Mouse (Mus musculus) heart, embryonic 11.5 days (tissue): Measurements from ENCODE around the gene Dmrta2. TPM values are rescaled to one million over a fixed set of nuclear protein-coding genes. Genes with fewer than 3 reads are reported as not detected.

Experiments
- ATAC-seq: fragments of 200-750 bp; cut with Nextera tagmentation; replicated peaks from 2 replicates; pipeline ENCODE4 v1.8.0; 2017; ENCODE audit warnings: moderate library complexity; ENCODE audit not compliant: insufficient number of reproducible peaks, low FRiP score, low TSS enrichment
- H3K27ac ChIP-seq: fragments of 300-500 bp; sonication (generic); 2 replicates; pipeline ENCODE4 v1.5.1; 2014; ENCODE audit warnings: mild to moderate bottlenecking, low read depth, low read length
- H3K27me3 ChIP-seq: fragments of 300-500 bp; sonication (generic); 2 replicates; pipeline ENCODE4 v1.6.1; 2014; ENCODE audit warnings: mild to moderate bottlenecking, low read length, mixed read lengths; ENCODE audit not compliant: control insufficient read depth, insufficient read depth
- H3K36me3 ChIP-seq: fragments of 300-500 bp; sonication (generic); 2 replicates; pipeline ENCODE4 v1.6.1; 2014; ENCODE audit warnings: mild to moderate bottlenecking, low read length, moderate library complexity, mixed read lengths; ENCODE audit not compliant: control insufficient read depth, insufficient read depth
- H3K4me1 ChIP-seq: fragments of 300-500 bp; sonication (generic); 2 replicates; pipeline ENCODE4 v1.6.1; 2014; ENCODE audit warnings: low read length; ENCODE audit not compliant: control insufficient read depth, insufficient read depth
- H3K4me2 ChIP-seq: fragments of 300-500 bp; sonication (generic); 2 replicates; pipeline ENCODE4 v1.6.1; 2014; ENCODE audit warnings: mild to moderate bottlenecking, moderate library complexity
- H3K4me3 ChIP-seq: fragments of 300-500 bp; sonication (generic); 2 replicates; pipeline ENCODE4 v1.5.1; 2014; ENCODE audit warnings: low read depth, low read length
- H3K9ac ChIP-seq: fragments of 300-500 bp; sonication (generic); 2 replicates; pipeline ENCODE4 v1.6.1; 2014; ENCODE audit warnings: mild to moderate bottlenecking, low read depth, low read length, moderate library complexity
- H3K9me3 ChIP-seq: fragments of 300-500 bp; sonication (generic); replicated peaks from 2 replicates; pipeline ENCODE4 v1.6.1; 2016; ENCODE audit warnings: low read length; ENCODE audit not compliant: control insufficient read depth
- WGBS: fragments of 180-500 bp; shearing (Covaris S2); extraction: QIAGEN DNeasy Blood & Tissue Kit; methylation state at CpG from one replicate; pipeline ENCODE4 v1.1.7; 2014; ENCODE audit not compliant: insufficient replicate concordance; 5-methylcytosine and 5-hydroxymethylcytosine counted together
- polyA plus RNA-seq: library from polyadenylated mRNA; unstranded; fragments of >200 nt; fragmentation: Nextera tagmentation; extraction: Ambion mirVana; gene quantifications from 2 replicates; pipeline ENCODE4 v1.2.1, GENCODE M21; 2014

Dmrta2 gene
- polyA plus RNA-seq, 1 experiment from 2014 or later = 0.06 TPM

- Histone ChIP-seq H3K4me2 (peak overlapping the region; percentile 36), H3K9ac (no peak overlapping the region), H3K36me3 (no peaks in the 10 kb centered on the region), H3K27ac (no peak overlapping the region), H3K4me3 (peak overlapping the region; percentile 1; the same call in 1 of the 2 replicates), H3K9me3 (no peaks in the 10 kb centered on the region), H3K27me3 (peaks cover 95% of the 10 kb centered on the region), H3K4me1 (peaks cover 21% of the 10 kb centered on the region)
- WGBS = under 1% methylated on average over 49 of the region's 49 CpGs
- ATAC-seq = no peak
These were observed 5.6 kb downstream of the Dmrta2 start for GRCm38 (mm10) chr4:109983281-109984001.

DNA sequence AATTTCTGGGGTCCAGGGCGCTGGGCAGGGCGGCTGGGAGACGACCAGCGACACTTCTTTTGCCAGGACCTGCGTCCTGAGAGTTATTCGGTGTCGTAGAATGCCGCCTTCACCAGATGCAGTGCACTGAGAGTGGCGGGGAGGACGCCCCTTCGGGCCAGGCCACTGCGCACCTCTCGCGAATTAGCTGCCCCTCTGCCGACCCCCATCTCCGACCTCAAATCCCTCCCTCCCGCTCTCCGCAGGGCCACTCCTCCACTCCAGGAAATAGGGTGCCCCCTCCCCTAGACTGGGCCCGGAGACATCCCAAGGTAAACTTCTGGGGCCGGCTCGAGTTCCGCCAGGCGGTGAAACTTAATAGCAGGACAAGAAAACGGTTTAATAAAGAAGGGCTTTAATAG is 6.2 kb downstream of the Dmrta2 start:
- peak overlapping the region; percentile 36 for H3K4me2 ChIP-seq
- H3K4me3 ChIP-seq = 0 out of 2 replicates have a peak overlapping the region, but pooled peaks have one; percentile 1
- ATAC-seq = no peak
- H3K36me3 ChIP-seq = no peaks in the 10 kb centered on the region
- H3K9ac ChIP-seq = no peak overlapping the region
- 2% methylated on average over 24 of the region's 24 CpGs for WGBS
- peaks cover 20% of the 10 kb centered on the region for H3K4me1 ChIP-seq
- H3K27ac ChIP-seq = no peak overlapping the region
- no peaks in the 10 kb centered on the region for H3K9me3 ChIP-seq
- peaks cover 95% of the 10 kb centered on the region for H3K27me3 ChIP-seq

GRCm38 (mm10) chr4:109984496-109985423 is 6.9 kb downstream of the Dmrta2 start:
- no peak overlapping the region for H3K4me2 ChIP-seq
- peaks cover 17% of the 10 kb centered on the region for H3K4me1 ChIP-seq
- 2% methylated on average over 38 of the region's 38 CpGs for WGBS
- H3K4me3 ChIP-seq = no peak overlapping the region
- no peak overlapping the region for H3K27ac ChIP-seq
- H3K36me3 ChIP-seq = no peaks in the 10 kb centered on the region
- H3K9ac ChIP-seq = no peak overlapping the region
- no peaks in the 10 kb centered on the region for H3K9me3 ChIP-seq
- ATAC-seq = no peak
- peaks cover 95% of the 10 kb centered on the region for H3K27me3 ChIP-seq

DNA sequence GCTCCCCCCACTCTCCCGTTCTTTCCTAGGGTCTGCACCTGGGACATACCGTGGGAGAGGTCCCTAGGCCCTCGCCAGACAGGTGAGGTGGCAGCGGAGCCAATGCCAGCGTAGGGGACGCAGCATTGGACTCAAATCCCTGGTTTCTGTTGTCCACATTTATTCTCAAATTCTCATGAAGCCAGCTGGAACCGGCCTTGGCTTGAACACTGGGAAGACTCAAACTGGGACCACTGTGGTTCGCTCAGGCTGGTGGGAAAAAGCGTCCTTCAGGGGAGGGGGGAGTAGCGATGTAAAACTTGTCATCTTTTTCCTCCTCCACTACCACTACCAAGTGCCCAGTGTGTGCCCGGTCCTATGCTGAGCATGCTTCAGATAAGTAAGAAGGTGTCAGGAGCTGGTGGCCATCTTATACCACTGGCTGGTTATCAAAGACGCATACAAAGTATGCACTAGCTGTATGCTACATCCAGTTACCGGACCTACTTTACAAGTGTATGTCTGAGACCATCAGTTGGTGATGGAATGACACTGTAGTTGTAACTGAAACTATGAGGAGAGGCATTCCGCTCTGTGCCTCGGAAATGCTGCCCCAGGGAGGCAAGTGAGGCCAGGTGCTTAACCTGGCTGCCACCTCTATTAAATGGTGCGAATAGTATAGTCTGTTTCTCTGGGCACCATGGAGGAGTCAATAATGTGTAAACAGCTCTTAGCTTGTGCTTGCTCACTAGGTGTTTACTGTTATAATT is 7.7 kb downstream of the Dmrta2 start:
- no peak for ATAC-seq
- no peaks in the 10 kb centered on the region for H3K36me3 ChIP-seq
- no peak overlapping the region for H3K9ac ChIP-seq
- no peak overlapping the region for H3K4me2 ChIP-seq
- no peak overlapping the region for H3K27ac ChIP-seq
- peaks cover 87% of the 10 kb centered on the region for H3K27me3 ChIP-seq
- 4% methylated on average over 16 of the region's 16 CpGs for WGBS
- no peak overlapping the region for H3K4me3 ChIP-seq
- H3K4me1 ChIP-seq = peaks cover 14% of the 10 kb centered on the region
- H3K9me3 ChIP-seq = no peaks in the 10 kb centered on the region

DNA sequence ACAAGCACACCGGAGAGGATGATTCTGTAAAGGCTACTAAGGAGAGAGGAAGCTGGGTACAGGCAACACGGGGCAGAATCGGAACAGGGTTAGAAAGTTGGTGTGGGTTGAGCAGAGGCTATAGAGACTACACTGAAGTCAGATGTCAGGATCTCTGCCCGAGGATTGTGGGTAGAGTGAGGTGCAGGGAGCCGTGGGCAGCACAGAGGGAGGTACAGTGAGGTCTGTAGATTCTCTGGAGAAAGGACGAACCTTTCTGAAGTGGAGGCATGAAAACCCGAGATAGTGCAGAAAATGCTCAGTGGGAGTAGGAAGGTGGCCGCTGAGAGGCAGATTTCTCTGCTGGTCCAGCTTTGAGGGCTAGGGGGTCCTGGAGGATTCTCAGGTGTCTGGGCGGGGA is 8.4 kb downstream of the Dmrta2 start:
- WGBS = 2% methylated on average over 9 of the region's 9 CpGs
- peaks cover 83% of the 10 kb centered on the region for H3K27me3 ChIP-seq

DNA sequence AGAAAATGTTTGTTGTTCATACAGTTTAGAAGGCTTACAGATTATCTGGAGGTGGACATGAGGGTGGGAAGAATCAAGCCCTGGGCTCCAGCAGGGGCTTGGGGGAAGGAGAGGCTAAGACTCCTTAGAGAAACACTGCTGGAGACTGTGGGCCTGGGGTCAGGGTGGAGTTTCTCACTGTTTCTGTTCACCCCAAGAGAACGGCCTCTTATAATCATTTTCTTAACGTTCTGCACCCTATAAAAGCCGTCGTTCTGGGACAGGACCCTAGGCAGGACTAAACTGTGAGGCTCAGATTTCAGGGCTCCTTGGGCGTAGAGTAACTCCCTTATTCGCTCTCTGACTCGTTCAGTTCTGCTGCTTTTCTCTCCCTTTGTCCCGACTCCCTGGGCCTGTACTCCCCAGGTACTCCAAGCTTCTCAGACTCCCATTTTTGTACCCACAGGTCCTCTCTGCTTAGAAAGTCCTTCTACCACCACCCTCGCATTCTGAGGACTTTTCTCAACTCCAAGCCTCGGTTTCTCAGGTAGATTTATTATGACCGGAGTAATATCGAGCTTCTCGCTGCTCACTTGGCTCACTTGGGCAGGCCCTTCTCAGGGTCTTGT is 9.0 kb downstream of the Dmrta2 start:
- H3K27me3 ChIP-seq = peaks cover 78% of the 10 kb centered on the region
- no peak overlapping the region for H3K9ac ChIP-seq
- peaks cover 11% of the 10 kb centered on the region for H3K4me1 ChIP-seq
- whole genome bisulfite sequencing = 7% methylated on average over 13 of the region's 13 CpGs
- H3K27ac ChIP-seq = no peak overlapping the region
- no peak overlapping the region for H3K4me3 ChIP-seq
- ATAC-seq = no peak
- H3K4me2 ChIP-seq = no peak overlapping the region
- no peaks in the 10 kb centered on the region for H3K36me3 ChIP-seq
- H3K9me3 ChIP-seq = no peaks in the 10 kb centered on the region

More for the DNA sequence above, 8.4 kb downstream of the Dmrta2 start:
- no peaks in the 10 kb centered on the region for H3K9me3 ChIP-seq
- H3K9ac ChIP-seq = no peak overlapping the region
- H3K4me3 ChIP-seq = no peak overlapping the region
- H3K4me2 ChIP-seq = no peak overlapping the region
- H3K27ac ChIP-seq = no peak overlapping the region
- H3K4me1 ChIP-seq = peaks cover 14% of the 10 kb centered on the region
- no peak for ATAC-seq
- no peaks in the 10 kb centered on the region for H3K36me3 ChIP-seq

DNA sequence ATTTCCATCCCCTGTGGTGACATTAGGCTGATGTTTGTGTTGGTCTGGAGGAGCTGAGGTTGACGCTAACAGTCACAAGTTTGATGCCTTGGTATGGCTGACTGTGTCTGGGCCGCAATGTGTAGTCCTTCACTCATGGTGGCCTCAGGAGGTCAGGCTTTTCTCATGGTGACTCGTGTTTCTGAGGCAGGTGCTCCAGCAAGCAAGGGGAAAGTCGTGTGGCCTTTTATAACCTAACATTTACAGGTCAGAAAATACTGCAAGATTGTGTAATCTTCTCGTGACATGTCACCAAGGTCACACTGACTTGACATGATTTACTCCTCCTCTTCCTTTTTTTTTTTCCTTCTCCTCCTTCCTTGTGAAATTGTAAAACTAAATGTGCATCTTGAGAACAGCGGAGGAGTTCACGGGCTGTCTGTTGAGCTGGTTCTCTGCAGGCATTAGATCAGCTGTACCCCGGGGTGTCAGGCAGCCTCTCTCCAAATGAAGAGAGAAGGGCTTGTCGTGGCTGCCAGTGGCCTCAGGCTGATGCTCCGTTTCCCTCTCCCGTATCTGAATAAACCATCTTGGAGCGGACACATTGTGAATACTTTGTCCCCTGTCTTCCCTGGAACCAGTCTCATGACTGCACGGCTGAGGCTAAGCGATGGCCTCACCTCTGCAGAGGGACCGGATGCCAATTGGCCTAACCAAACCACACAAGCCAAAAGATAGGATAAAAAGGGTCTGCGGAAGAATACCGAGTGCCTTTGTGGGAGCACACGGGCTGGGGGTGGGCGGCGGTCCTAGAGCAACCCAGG is 9.9 kb downstream of the Dmrta2 start:
- ATAC-seq = no peak
- no peaks in the 10 kb centered on the region for H3K36me3 ChIP-seq
- no peak overlapping the region for H3K27ac ChIP-seq
- H3K4me2 ChIP-seq = no peak overlapping the region
- H3K9ac ChIP-seq = no peak overlapping the region
- WGBS = 2% methylated on average over 17 of the region's 20 CpGs
- H3K27me3 ChIP-seq = peaks cover 74% of the 10 kb centered on the region
- no peak overlapping the region for H3K4me3 ChIP-seq
- peaks cover 5% of the 10 kb centered on the region for H3K4me1 ChIP-seq
- no peaks in the 10 kb centered on the region for H3K9me3 ChIP-seq
